8 mouse cellular contexts compared by ENCODE assay signal in the genomic region with DNA sequence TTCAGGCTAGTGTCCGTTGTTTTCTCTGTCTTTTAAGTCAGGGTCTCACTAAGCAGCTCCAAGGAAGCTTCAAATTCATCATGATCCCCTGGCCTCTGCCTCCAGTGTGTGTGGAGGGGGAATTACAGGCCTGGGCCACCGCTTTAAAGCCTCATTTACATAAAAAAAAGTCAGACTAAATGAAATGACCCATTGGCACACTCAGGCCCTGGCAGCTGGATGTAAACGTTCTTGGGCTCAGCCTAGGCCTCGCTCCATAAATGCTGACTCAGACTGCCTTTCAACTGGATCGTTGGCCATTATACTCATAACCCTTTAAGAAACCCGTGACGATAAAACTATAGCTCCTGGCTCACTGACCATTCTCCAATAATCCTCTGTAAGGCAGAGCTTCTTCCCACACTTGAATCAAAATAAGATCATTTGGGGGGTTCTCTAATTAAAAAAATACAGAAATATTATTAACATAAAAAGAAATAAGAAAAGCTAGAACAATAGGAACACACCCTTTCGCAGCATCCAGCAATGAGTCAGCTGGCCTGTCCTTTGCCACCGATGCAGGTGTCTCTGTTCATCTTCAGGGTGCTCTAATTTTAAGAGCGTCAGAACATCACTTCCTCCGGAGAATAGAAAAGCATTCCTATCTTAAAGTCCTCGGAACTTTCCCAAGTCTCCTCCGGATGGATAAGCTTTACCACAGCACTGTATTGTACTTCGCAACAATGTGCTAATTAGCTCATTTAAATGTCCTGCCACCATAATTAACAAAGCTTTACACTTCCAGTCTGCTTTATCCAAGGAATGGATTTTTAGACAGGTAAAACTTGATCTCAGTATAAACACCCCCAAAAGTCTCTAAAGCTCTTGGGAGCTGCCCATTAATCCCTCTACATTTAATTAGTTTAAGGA. TPM values are rescaled to one million over a fixed set of nuclear protein-coding genes. Genes with fewer than 3 reads are reported as not detected.
DNase-seq lines count a peak whose midpoint lies in the region; ATAC-seq and TF ChIP-seq lines count a peak whose summit lies in the region.

No protein-coding gene starts in this region.

- H3K27me3 ChIP-seq in lung, postnatal 0 days (replicated peaks; ENCODE audit: insufficient read depth, low read length), result no peaks in the 10 kb centered on the region
- no peaks in the 10 kb centered on the region for H3K27me3 ChIP-seq in hindbrain, embryonic 16.5 days (replicated peaks; ENCODE audit: control insufficient read depth, insufficient read depth, low read length)
- H3K27me3 ChIP-seq in midbrain, embryonic 11.5 days (ENCODE audit: control insufficient read depth, insufficient read depth, low read length), result no peaks in the 10 kb centered on the region

- H3K4me3 ChIP-seq in lung, postnatal 0 days (ENCODE audit: low read depth, low read length), result peak overlapping the region; percentile 95
- peak overlapping the region; percentile 76 for H3K4me3 ChIP-seq in hindbrain, embryonic 16.5 days (ENCODE audit: low read length)
- H3K4me3 ChIP-seq in midbrain, embryonic 11.5 days (ENCODE audit: low read depth, low read length), result peak overlapping the region; percentile 77

- TF ChIP-seq EP300 in lung, postnatal 0 days (IDR thresholded peaks at IDR 0.05), result no peak

- 0 out of 2 replicates have a peak, but pooled peaks cover 12% of the 10 kb centered on the region for H3K36me3 ChIP-seq in lung, postnatal 0 days (ENCODE audit: insufficient read depth, low read length)
- H3K36me3 ChIP-seq in hindbrain, embryonic 16.5 days (ENCODE audit: control insufficient read depth, insufficient read depth, low read length), result peaks cover 3% of the 10 kb centered on the region
- H3K36me3 ChIP-seq in midbrain, embryonic 11.5 days (ENCODE audit: control insufficient read depth, insufficient read depth, low read length), result no peaks in the 10 kb centered on the region

- peak overlapping the region; percentile 53 for H3K4me2 ChIP-seq in lung, postnatal 0 days (replicated peaks; ENCODE audit: low read depth, low read length)
- H3K4me2 ChIP-seq in hindbrain, embryonic 16.5 days (ENCODE audit: low read length), result peak overlapping the region; percentile 87
- peak overlapping the region; percentile 71 for H3K4me2 ChIP-seq in midbrain, embryonic 11.5 days

- H3K4me1 ChIP-seq in lung, postnatal 0 days (ENCODE audit: insufficient read depth, low read depth, low read length), result peaks cover 5% of the 10 kb centered on the region; the same call in 1 of the 2 replicates
- H3K4me1 ChIP-seq in hindbrain, embryonic 16.5 days (ENCODE audit: control insufficient read depth, insufficient read depth, low read depth, low read length), result peaks cover 5% of the 10 kb centered on the region
- H3K4me1 ChIP-seq in midbrain, embryonic 11.5 days (ENCODE audit: control insufficient read depth, insufficient read depth, low read length), result peaks cover 5% of the 10 kb centered on the region; the same call in 1 of the 2 replicates

- WGBS in lung, postnatal 0 days, result 25% methylated on average over 14 of the region's 14 CpGs
- 16% methylated on average over 14 of the region's 14 CpGs for WGBS in hindbrain, embryonic 16.5 days
- WGBS in midbrain, embryonic 11.5 days, result 17% methylated on average over 14 of the region's 14 CpGs

- TF ChIP-seq CTCF in lung, postnatal 0 days (IDR thresholded peaks at IDR 0.05), result no peak

- ATAC-seq in lung, postnatal 0 days, result no peak
- ATAC-seq in hindbrain, embryonic 16.5 days, result peak; percentile 32
- ATAC-seq in midbrain, embryonic 11.5 days (ENCODE audit: low FRiP score), result peak; percentile 62
- ATAC-seq in cerebellum, adult (ENCODE audit: insufficient number of reproducible peaks, low FRiP score, low TSS enrichment), result no peak
- ATAC-seq in inflammation-experienced regulatory T-cells, adult 6 months, result no peak

- H3K27ac ChIP-seq in lung, postnatal 0 days (ENCODE audit: low read length), result peak overlapping the region; percentile 99
- H3K27ac ChIP-seq in hindbrain, embryonic 16.5 days (ENCODE audit: low read depth, low read length), result peak overlapping the region; percentile 77; the same call in 1 of the 2 replicates
- H3K27ac ChIP-seq in midbrain, embryonic 11.5 days (ENCODE audit: low read depth, low read length), result no peak overlapping the region

- no peaks in the 10 kb centered on the region for H3K9me3 ChIP-seq in lung, postnatal 0 days (ENCODE audit: low read length)
- H3K9me3 ChIP-seq in hindbrain, embryonic 16.5 days (ENCODE audit: control insufficient read depth, low read length), result no peaks in the 10 kb centered on the region; the same call in none of the 2 replicates
- H3K9me3 ChIP-seq in midbrain, embryonic 11.5 days (ENCODE audit: control insufficient read depth, low read length), result no peaks in the 10 kb centered on the region

- H3K9ac ChIP-seq in lung, postnatal 0 days (replicated peaks; ENCODE audit: low read depth), result 0 out of 2 replicates have a peak overlapping the region, but pooled peaks have one; percentile 85
- H3K9ac ChIP-seq in hindbrain, embryonic 16.5 days (ENCODE audit: low read depth, low read length), result peak overlapping the region; percentile 80; the same call in 1 of the 2 replicates
- peak overlapping the region; percentile 82; the same call in 1 of the 2 replicates for H3K9ac ChIP-seq in midbrain, embryonic 11.5 days (ENCODE audit: low read length)

- peak; percentile 67 for DNase-seq in lung, postnatal 0 days (ENCODE audit: low spot score)
- no peak for DNase-seq in lung, adult 18-20 months
- DNase-seq in embryo, embryonic 10.5 days (ENCODE audit: low spot score), result peak; percentile 44
- DNase-seq in midbrain, embryonic 11.5 days (ENCODE audit: low spot score, missing footprints), result peak; percentile 89
- DNase-seq in urinary bladder, postnatal 4 days (ENCODE audit: low spot score in 2 of 2), result no peak

RNA-seq across cellular contexts. Expression of gene Acadl, which starts 1.1 kb away (rescaled TPM):
- 217 and 230 TPM in 2 replicates for polyA plus RNA-seq in lung, postnatal 0 days (2015; fragmentation: Nextera tagmentation; extraction: Ambion mirVana)
- polyA plus RNA-seq in hindbrain, embryonic 16.5 days (2015; fragmentation: Nextera tagmentation; extraction: Ambion mirVana), result 65.8 and 74.9 TPM in 2 replicates
- polyA plus RNA-seq in midbrain, embryonic 11.5 days (2014; fragmentation: Nextera tagmentation; extraction: Ambion mirVana), result 54.1 and 61.4 TPM in 2 replicates
- polyA plus RNA-seq in inflammation-experienced regulatory T-cells, adult 6 months (2017; shearing (Covaris generic)), result 10 to 100 TPM; 37.6 to 77.4 (median 38.4) TPM

RNA-seq across cellular contexts. Expression of gene Kansl1l, which starts 44.7 kb away (rescaled TPM):
- polyA plus RNA-seq in lung, postnatal 0 days (2015; fragmentation: Nextera tagmentation; extraction: Ambion mirVana), result 11.2 and 13.1 TPM in 2 replicates
- polyA plus RNA-seq in hindbrain, embryonic 16.5 days (2015; fragmentation: Nextera tagmentation; extraction: Ambion mirVana), result 9.9 and 10.5 TPM in 2 replicates
- 7.8 and 10.7 TPM in 2 replicates for polyA plus RNA-seq in midbrain, embryonic 11.5 days (2014; fragmentation: Nextera tagmentation; extraction: Ambion mirVana)
- 10 to 100 TPM in 2 of 3 experiments, 1 to 10 TPM in 1; 7.1 to 12.4 (median 11.1) TPM for polyA plus RNA-seq in inflammation-experienced regulatory T-cells, adult 6 months (2017; shearing (Covaris generic))

Comparison
In these comparisons a context has a peak if more than half of its experiments do, and no peak if none do; other contexts are left out.
1. DNase-seq: peak in lung, postnatal 0 days (single experiment), embryo, embryonic 10.5 days (single experiment) and midbrain, embryonic 11.5 days (single experiment); none in lung, adult 18-20 months (0 of 2) and urinary bladder, postnatal 4 days (0 of 2).
2. ATAC-seq: peak in hindbrain, embryonic 16.5 days (single experiment) and midbrain, embryonic 11.5 days (single experiment); none in lung, postnatal 0 days (single experiment), cerebellum, adult (single experiment) and inflammation-experienced regulatory T-cells, adult 6 months (single experiment).
3. Peak in every context shown above with its lines, with median percentiles within 50 percentile points of each other: H3K4me2 ChIP-seq, H3K4me3 ChIP-seq and H3K9ac ChIP-seq.